8 mouse cellular contexts compared by ENCODE assay signal in the genomic region with DNA sequence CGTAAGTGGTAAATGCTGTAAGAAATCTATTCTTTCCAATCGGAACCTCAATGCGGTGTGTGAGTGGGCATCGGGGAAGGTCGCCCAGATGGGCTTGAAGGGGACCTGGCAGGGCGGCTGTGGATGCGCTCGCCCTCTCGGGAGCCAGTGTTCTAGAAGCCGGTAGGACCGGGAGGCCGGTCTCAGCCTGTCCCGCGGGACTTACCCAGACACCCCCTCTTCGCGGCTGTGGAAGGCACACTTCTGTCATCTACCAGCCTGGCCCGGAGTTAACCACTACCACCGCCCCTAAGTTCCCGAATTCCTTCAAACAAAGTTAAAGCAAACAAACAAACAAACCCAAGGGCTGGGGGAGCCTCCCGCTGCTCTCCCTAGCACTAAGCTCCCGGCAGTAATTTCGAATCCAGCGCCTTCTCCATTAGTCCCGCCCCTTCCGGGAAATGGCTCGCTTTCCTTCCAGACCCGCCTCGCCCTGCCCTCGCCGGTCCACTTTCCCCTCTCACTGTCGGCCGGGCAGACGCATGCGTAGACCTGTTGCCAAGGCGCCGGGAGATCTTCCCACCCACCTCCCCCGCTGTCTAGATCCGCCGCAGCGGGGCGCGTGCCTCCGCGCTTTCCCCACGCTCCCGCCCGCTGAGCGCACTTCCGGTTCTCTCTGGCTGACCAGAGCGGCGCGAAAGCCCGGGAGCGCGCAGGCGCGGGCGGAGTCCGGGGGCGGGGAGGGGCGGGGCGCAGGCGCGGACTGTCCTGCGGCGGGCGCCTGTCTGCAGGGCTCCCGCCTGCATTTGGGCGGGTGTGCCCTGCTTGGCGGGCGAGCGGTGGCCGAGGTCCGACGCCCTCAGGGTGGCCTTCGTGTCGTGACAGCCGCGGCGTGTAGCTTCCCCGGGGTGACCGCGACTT. TPM values are rescaled to one million over a fixed set of nuclear protein-coding genes. Genes with fewer than 3 reads are reported as not detected.
DNase-seq lines count a peak whose midpoint lies in the region; ATAC-seq lines count a peak whose summit lies in the region.

A gene (minus strand): TSS at position 420 of the 900 bp plus-strand sequence.
A gene (plus strand): TSS at position 505 of the 900 bp plus-strand sequence.

- intact Hi-C loops in heart, postnatal 14 days (cut with DNase I), result loop anchor here (5.0 kb wide), 1 partner anchor 68 kb away; no protein-coding TSS in a partner anchor

- peak within 1 kb of the TSS; percentile 73 for H3K4me2 ChIP-seq in forebrain, embryonic 14.5 days (ENCODE audit: low read length)
- H3K4me2 ChIP-seq in neural tube, embryonic 15.5 days, result peak within 1 kb of the TSS; percentile 98

- peaks cover 13% of the 10 kb centered on the region; the same call in 1 of the 2 replicates for H3K4me1 ChIP-seq in forebrain, embryonic 14.5 days (ENCODE audit: control insufficient read depth, insufficient read depth, low read length)
- H3K4me1 ChIP-seq in neural tube, embryonic 15.5 days, result peaks cover 33% of the 10 kb centered on the region

- H3K27ac ChIP-seq in forebrain, embryonic 14.5 days (ENCODE audit: low read depth, low read length), result peak within 1 kb of the TSS; percentile 87
- peak within 1 kb of the TSS; percentile 90 for H3K27ac ChIP-seq in neural tube, embryonic 15.5 days (replicated peaks)

- no peaks in the 10 kb centered on the region for H3K36me3 ChIP-seq in forebrain, embryonic 14.5 days (ENCODE audit: control insufficient read depth, insufficient read depth, low read length)
- H3K36me3 ChIP-seq in neural tube, embryonic 15.5 days, result no peaks in the 10 kb centered on the region

- no peaks in the 10 kb centered on the region for H3K27me3 ChIP-seq in forebrain, embryonic 14.5 days (replicated peaks; ENCODE audit: control insufficient read depth, insufficient read depth, low read length)
- no peaks in the 10 kb centered on the region for H3K27me3 ChIP-seq in neural tube, embryonic 15.5 days (replicated peaks)

- H3K4me3 ChIP-seq in forebrain, embryonic 14.5 days (ENCODE audit: low read depth, low read length), result peak within 1 kb of the TSS; percentile 89
- H3K4me3 ChIP-seq in neural tube, embryonic 15.5 days (replicated peaks), result peak within 1 kb of the TSS; percentile 88

- ATAC-seq in forebrain, embryonic 14.5 days, result peak; percentile 98
- ATAC-seq in neural tube, embryonic 15.5 days (ENCODE audit: low FRiP score), result peak; percentile 99

- no peaks in the 10 kb centered on the region for H3K9me3 ChIP-seq in forebrain, embryonic 14.5 days (replicated peaks; ENCODE audit: control insufficient read depth, low read length)
- no peaks in the 10 kb centered on the region for H3K9me3 ChIP-seq in neural tube, embryonic 15.5 days (replicated peaks)

- H3K9ac ChIP-seq in forebrain, embryonic 14.5 days (ENCODE audit: low read length), result peak within 1 kb of the TSS; percentile 88
- H3K9ac ChIP-seq in neural tube, embryonic 15.5 days (replicated peaks), result peak within 1 kb of the TSS; percentile 93

- peak; percentile 97 for DNase-seq in ES-CJ7 (ENCODE audit: low read depth, low spot score)
- peak; percentile 92 for DNase-seq in cerebellum, adult 11 months
- DNase-seq in forebrain, embryonic 14.5 days (ENCODE audit: low spot score), result peak; percentile 96
- DNase-seq in heart, postnatal 14 days, result peak; percentile 95 to 96
- peak; percentile 92 for DNase-seq in layer of hippocampus, adult 11-12 months (ENCODE audit: low spot score)
- DNase-seq in lung, adult 18-20 months, result peak; percentile 96 to 97
- peak; percentile 96 for DNase-seq in testis, postnatal 14 days (ENCODE audit: low spot score)

- WGBS in forebrain, embryonic 14.5 days, result under 1% methylated on average over 78 of the region's 83 CpGs
- WGBS in neural tube, embryonic 15.5 days, result under 1% methylated on average over 83 of the region's 83 CpGs

RNA-seq across cellular contexts. Expression of the first gene that starts in this region (rescaled TPM):
- polyA plus RNA-seq in forebrain, embryonic 14.5 days (2014; fragmentation: Nextera tagmentation; extraction: Ambion mirVana), result 6.7 and 6.9 TPM in 2 replicates
- 1 to 10 TPM; 1.9 to 2.4 TPM for total RNA-seq in heart, postnatal 14 days (2021)
- polyA plus RNA-seq in neural tube, embryonic 15.5 days (2015; fragmentation: Nextera tagmentation; extraction: Ambion mirVana), result 1.9 and 3.3 TPM in 2 replicates

RNA-seq across cellular contexts. Expression of the second gene that starts in this region (rescaled TPM):
- 104 and 111 TPM in 2 replicates for polyA plus RNA-seq in forebrain, embryonic 14.5 days (2014; fragmentation: Nextera tagmentation; extraction: Ambion mirVana)
- total RNA-seq in heart, postnatal 14 days (2021), result 10 to 100 TPM; 41.2 to 45.0 TPM
- 113 and 124 TPM in 2 replicates for polyA plus RNA-seq in neural tube, embryonic 15.5 days (2015; fragmentation: Nextera tagmentation; extraction: Ambion mirVana)

Comparison
In these comparisons a context has a peak if more than half of its experiments do, and no peak if none do; other contexts are left out.
1. Peak in every context shown above with its lines: DNase-seq, ATAC-seq, H3K4me3 ChIP-seq and H3K27ac ChIP-seq.